Mouse (Mus musculus) cerebellum, adult 9-10 months (tissue): ENCODE measurements at regions not wholly inside any gene's neighbourhood (a gene's known extent, or its start where the extent isn't known, plus 50 kb on each side); places are given as distances from the start of the nearest gene placed in this dataset.

Experiments used
- DNase-seq: peaks from one replicate; pipeline ENCODE4 v3.0.0; 2022

DNA sequence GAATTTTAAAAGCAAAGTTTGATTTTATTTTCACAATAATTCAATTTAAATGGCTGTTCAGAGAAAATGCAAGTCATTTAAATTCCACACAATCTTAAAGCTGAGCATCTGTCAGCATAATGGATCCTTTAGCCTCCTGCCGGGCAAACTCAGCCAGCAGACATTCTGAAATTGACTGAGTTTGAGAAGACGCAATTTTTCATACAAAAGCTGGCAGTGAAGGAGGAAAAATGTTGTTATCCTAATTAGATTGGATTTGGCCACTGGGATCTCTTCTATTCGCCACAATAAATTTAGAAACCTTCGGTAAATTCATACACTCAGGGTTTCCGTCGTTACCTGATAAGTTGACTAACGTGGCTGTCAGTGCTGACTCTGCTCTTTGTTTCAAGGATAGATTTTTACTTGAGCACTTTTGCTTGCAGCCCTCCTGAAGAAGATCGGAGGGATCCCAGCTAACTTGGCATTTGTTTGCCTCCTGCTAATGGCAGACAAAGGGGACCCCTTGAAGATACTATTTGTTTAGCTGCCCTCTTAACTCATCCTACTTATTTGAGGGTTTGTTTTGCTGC is 244.9 kb upstream of the Fsip2 start:
- peak; percentile 12 for DNase-seq

DNA sequence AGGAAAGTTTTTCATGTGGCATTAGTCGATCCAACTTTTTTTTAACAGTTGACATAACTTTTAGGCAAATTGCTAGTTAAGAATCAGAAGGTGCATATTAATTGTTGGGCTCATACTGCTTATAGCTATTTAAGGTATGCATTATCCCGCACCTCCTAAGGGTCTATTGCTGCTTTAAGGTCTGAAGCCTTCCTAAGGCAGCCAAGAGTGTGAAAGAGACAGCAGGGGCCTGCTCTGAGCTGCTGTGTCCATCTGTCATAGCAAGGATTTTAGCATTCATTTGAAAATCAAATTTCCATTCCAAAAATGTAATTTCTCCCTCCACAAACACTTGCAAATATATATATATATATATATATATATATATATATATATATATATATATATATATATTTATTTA is 241.6 kb upstream of the Fsip2 start:
- no peak for DNase-seq

GRCm38 (mm10) chr2:82715773-82716172 is 227.7 kb upstream of the Fsip2 start:
- DNase-seq: no peak
